Mouse (Mus musculus) liver, postnatal 0 days (tissue): Measurements from ENCODE around the gene Fermt3.

Experiments used
- CTCF ChIP-seq: sonication (generic); IDR thresholded peaks from 2 replicates; pipeline ENCODE4 v1.5.1; 2016; ENCODE audit warnings: antibody characterized with exemption, low read depth
- EP300 ChIP-seq: IDR thresholded peaks from 2 replicates; pipeline ENCODE4 v1.6.1; 2016; ENCODE audit warnings: antibody characterized with exemption, low read depth, mild to moderate bottlenecking

GRCm38 (mm10) chr19:6985300-6985699, 34.0 kb downstream of the Fermt3 start:
- TF ChIP-seq EP300, result no peak
- TF ChIP-seq CTCF, result no peak
